9 mouse cellular contexts compared by ENCODE assay signal in genomic region chr7:84522426-84522825, GRCm38 (mm10). TPM values are rescaled to one million over a fixed set of nuclear protein-coding genes. Genes with fewer than 3 reads are reported as not detected.
DNase-seq lines count a peak whose midpoint lies in the region; ATAC-seq and TF ChIP-seq lines count a peak whose summit lies in the region.
"Had no signal": no experiment of that assay in that cellular context is flagged by ENCODE, and none has a peak within 500 bp of the region (broad histone marks: within the 10 kb centered on the region; RNA-seq: fewer than 3 reads in every experiment).

No protein-coding gene starts in this region.

- DNase-seq in embryonic facial prominence, embryonic 10.5 days (ENCODE audit: low spot score): no peak
- peak; percentile 52 to 54 for DNase-seq in lung, adult 18-20 months
- DNase-seq in lung, adult 2 months: no peak
- peak; percentile 16 for DNase-seq in forebrain, postnatal 0 days
- DNase-seq in lung, postnatal 25 days (ENCODE audit: low spot score): peak; percentile 48
- DNase-seq in heart, adult 18-20 months: no peak
- DNase-seq in spleen, adult 12 weeks (ENCODE audit: low spot score): no peak

- ATAC-seq in embryonic facial prominence, embryonic 15.5 days (ENCODE audit: insufficient number of reproducible peaks, low FRiP score, low TSS enrichment, low read depth): 0 out of 2 replicates have a peak, but pooled peaks have one; percentile 43
- ATAC-seq in forebrain, postnatal 0 days: peak; percentile 71

- no peak overlapping the region for H3K4me3 ChIP-seq in embryonic facial prominence, embryonic 15.5 days (replicated peaks)
- no peak overlapping the region for H3K4me3 ChIP-seq in embryonic facial prominence, embryonic 10.5 days
- no peak overlapping the region for H3K4me3 ChIP-seq in lung, adult 2 months (replicated peaks; ENCODE audit: extremely low read depth, low read depth, low read length)
- no peak overlapping the region for H3K4me3 ChIP-seq in forebrain, postnatal 0 days (ENCODE audit: low read depth, low read length)

- no peak for TF ChIP-seq CTCF in lung, adult 2 months (IDR thresholded peaks at IDR 0.05; ENCODE audit: insufficient read depth, low read length)
- no peak for TF ChIP-seq CTCF in forebrain, postnatal 0 days (IDR thresholded peaks at IDR 0.05; ENCODE audit: low read depth)

- H3K9ac ChIP-seq in embryonic facial prominence, embryonic 15.5 days: no peak overlapping the region
- H3K9ac ChIP-seq in forebrain, postnatal 0 days: no peak overlapping the region

- no peaks in the 10 kb centered on the region for H3K36me3 ChIP-seq in embryonic facial prominence, embryonic 15.5 days
- no peaks in the 10 kb centered on the region for H3K36me3 ChIP-seq in embryonic facial prominence, embryonic 10.5 days (replicated peaks)
- no peaks in the 10 kb centered on the region for H3K36me3 ChIP-seq in forebrain, postnatal 0 days (ENCODE audit: insufficient read depth)

- no peaks in the 10 kb centered on the region for H3K4me1 ChIP-seq in embryonic facial prominence, embryonic 15.5 days
- no peaks in the 10 kb centered on the region for H3K4me1 ChIP-seq in embryonic facial prominence, embryonic 10.5 days
- H3K4me1 ChIP-seq in lung, adult 2 months (ENCODE audit: control insufficient read depth, insufficient read depth, low read length): peaks cover 5% of the 10 kb centered on the region
- H3K4me1 ChIP-seq in forebrain, postnatal 0 days (ENCODE audit: insufficient read depth): 0 out of 2 replicates have a peak, but pooled peaks cover 3% of the 10 kb centered on the region

- no peak overlapping the region for H3K27ac ChIP-seq in embryonic facial prominence, embryonic 15.5 days (replicated peaks)
- no peak overlapping the region for H3K27ac ChIP-seq in embryonic facial prominence, embryonic 10.5 days (replicated peaks)
- no peak overlapping the region for H3K27ac ChIP-seq in forebrain, postnatal 0 days (ENCODE audit: low read depth, low read length)

- no peaks in the 10 kb centered on the region for H3K9me3 ChIP-seq in embryonic facial prominence, embryonic 15.5 days (replicated peaks)
- no peaks in the 10 kb centered on the region for H3K9me3 ChIP-seq in embryonic facial prominence, embryonic 10.5 days
- no peaks in the 10 kb centered on the region for H3K9me3 ChIP-seq in forebrain, postnatal 0 days (ENCODE audit: low read length)

- no peaks in the 10 kb centered on the region for H3K27me3 ChIP-seq in embryonic facial prominence, embryonic 15.5 days
- H3K27me3 ChIP-seq in embryonic facial prominence, embryonic 10.5 days (replicated peaks; ENCODE audit: low read depth, poor library complexity, severe bottlenecking): peaks cover 8% of the 10 kb centered on the region
- no peaks in the 10 kb centered on the region for H3K27me3 ChIP-seq in forebrain, postnatal 0 days (ENCODE audit: insufficient read depth, low read length)

- WGBS in embryonic facial prominence, embryonic 15.5 days: 38% methylated on average over 1 of the region's 1 CpGs
- 37% methylated on average over 1 of the region's 1 CpGs for WGBS in embryonic facial prominence, embryonic 10.5 days
- 33% methylated on average over 1 of the region's 1 CpGs for WGBS in lung, adult 2 months
- 7% methylated on average over 1 of the region's 1 CpGs for WGBS in forebrain, postnatal 0 days

- no peak for TF ChIP-seq POLR2A in lung, adult 2 months (IDR thresholded peaks at IDR 0.05; ENCODE audit: borderline replicate concordance, extremely low read depth, low read depth, low read length)

- no peak overlapping the region for H3K4me2 ChIP-seq in embryonic facial prominence, embryonic 15.5 days (replicated peaks)
- H3K4me2 ChIP-seq in forebrain, postnatal 0 days (ENCODE audit: low read depth): no peak overlapping the region

RNA-seq across cellular contexts. Expression of gene Gm2115, which starts 6.3 kb away (rescaled TPM):
- 0.56 and 0.70 TPM in 2 replicates for polyA plus RNA-seq in embryonic facial prominence, embryonic 15.5 days (2015; fragmentation: Nextera tagmentation; extraction: Ambion mirVana)
- polyA plus RNA-seq in embryonic facial prominence, embryonic 10.5 days (2016; fragmentation: Nextera tagmentation; extraction: Ambion mirVana): 0.02 TPM in 1 of 2 replicates, not detected in the other
- polyA plus RNA-seq in lung, adult 2 months (2012; rRNA removed): 0.93 and 2.2 TPM in 2 replicates
- total RNA-seq in forebrain, postnatal 0 days (2014; rRNA removed): 0.71 and 0.85 TPM in 2 replicates
- polyA plus RNA-seq in forebrain, postnatal 0 days (2015; fragmentation: Nextera tagmentation; extraction: Ambion mirVana): 0.44 and 0.50 TPM in 2 replicates
- total RNA-seq in heart, adult 18-20 months (2021): under 1 TPM; 0.20 to 0.26 TPM
- total RNA-seq: granulocyte monocyte progenitor cell, adult 5-6 weeks had no signal

Comparison
In these comparisons a context has a peak if more than half of its experiments do, and no peak if none do; other contexts are left out.
1. DNase-seq: peak in lung, adult 18-20 months (2 of 2), forebrain, postnatal 0 days (single experiment) and lung, postnatal 25 days (single experiment); none in embryonic facial prominence, embryonic 10.5 days (single experiment), lung, adult 2 months (single experiment), heart, adult 18-20 months (0 of 2) and spleen, adult 12 weeks (single experiment).